In genomic region chr3:106547171-106547923, GRCm38 (mm10) we compare ENCODE assay signal across 8 mouse cellular contexts. TPM values are rescaled to one million over a fixed set of nuclear protein-coding genes. Genes with fewer than 3 reads are reported as not detected.
DNase-seq lines count a peak whose midpoint lies in the region; ATAC-seq and TF ChIP-seq lines count a peak whose summit lies in the region.

Gene Dram2, plus strand, starts transcription at chr3:106547798.
Gene Cept1, minus strand, starts transcription at chr3:106547802.

- no peaks in the 10 kb centered on the region for H3K27me3 ChIP-seq in embryonic facial prominence, embryonic 15.5 days
- H3K27me3 ChIP-seq in limb, embryonic 14.5 days (ENCODE audit: control insufficient read depth, insufficient read depth, low read length) = no peaks in the 10 kb centered on the region
- no peaks in the 10 kb centered on the region for H3K27me3 ChIP-seq in midbrain, postnatal 0 days (ENCODE audit: insufficient read depth, low read length)

- peak within 1 kb of the TSS; percentile 72 for H3K9ac ChIP-seq in embryonic facial prominence, embryonic 15.5 days
- H3K9ac ChIP-seq in limb, embryonic 14.5 days (ENCODE audit: low read depth, low read length, severe bottlenecking) = peak within 1 kb of the TSS; percentile 91
- peak within 1 kb of the TSS; percentile 89 for H3K9ac ChIP-seq in midbrain, postnatal 0 days (replicated peaks; ENCODE audit: low read length, poor library complexity, severe bottlenecking)

- H3K4me3 ChIP-seq in bone marrow, adult 2 months (replicated peaks; ENCODE audit: control insufficient read depth, low read depth, low read length) = peak within 1 kb of the TSS; percentile 84
- peak within 1 kb of the TSS; percentile 84 for H3K4me3 ChIP-seq in embryonic facial prominence, embryonic 15.5 days (replicated peaks)
- peak within 1 kb of the TSS; percentile 87 for H3K4me3 ChIP-seq in limb, embryonic 14.5 days (replicated peaks; ENCODE audit: low read length)
- H3K4me3 ChIP-seq in midbrain, postnatal 0 days (ENCODE audit: low read depth, low read length) = peak within 1 kb of the TSS; percentile 79

- H3K27ac ChIP-seq in bone marrow, adult 2 months (ENCODE audit: control insufficient read depth, insufficient read depth, low read depth, low read length, poor library complexity) = peak within 1 kb of the TSS; percentile 91
- peak within 1 kb of the TSS; percentile 99 for H3K27ac ChIP-seq in embryonic facial prominence, embryonic 15.5 days (replicated peaks)
- peak within 1 kb of the TSS; percentile 97 for H3K27ac ChIP-seq in limb, embryonic 14.5 days (replicated peaks; ENCODE audit: low read depth, low read length)
- H3K27ac ChIP-seq in midbrain, postnatal 0 days (ENCODE audit: low read depth, low read length) = peak within 1 kb of the TSS; percentile 95

- peak; percentile 45; the same call in 1 of the 2 replicates for TF ChIP-seq POLR2A in bone marrow, adult 2 months (IDR thresholded peaks at IDR 0.05; ENCODE audit: borderline replicate concordance, control insufficient read depth, low read depth, low read length)
- peak; percentile 86; the same call in 1 of the 2 replicates for TF ChIP-seq POLR2A in limb, embryonic 14.5 days (IDR thresholded peaks at IDR 0.05; ENCODE audit: borderline replicate concordance, extremely low read depth, insufficient read depth, insufficient read length)

- no peaks in the 10 kb centered on the region; the same call in 1 of the 2 replicates for H3K4me1 ChIP-seq in bone marrow, adult 2 months (ENCODE audit: control insufficient read depth, insufficient read depth, low read length)
- peaks cover 7% of the 10 kb centered on the region for H3K4me1 ChIP-seq in embryonic facial prominence, embryonic 15.5 days
- peaks cover 7% of the 10 kb centered on the region for H3K4me1 ChIP-seq in limb, embryonic 14.5 days (ENCODE audit: control insufficient read depth, insufficient read depth, low read length)
- H3K4me1 ChIP-seq in midbrain, postnatal 0 days (ENCODE audit: insufficient read depth, low read length) = peaks cover 6% of the 10 kb centered on the region; the same call in 1 of the 2 replicates

- H3K4me2 ChIP-seq in embryonic facial prominence, embryonic 15.5 days (replicated peaks) = peak within 1 kb of the TSS; percentile 52
- peak within 1 kb of the TSS; percentile 68 for H3K4me2 ChIP-seq in limb, embryonic 14.5 days (replicated peaks; ENCODE audit: low read depth, low read length, severe bottlenecking)
- peak within 1 kb of the TSS; percentile 68 for H3K4me2 ChIP-seq in midbrain, postnatal 0 days (ENCODE audit: low read depth, low read length, poor library complexity, severe bottlenecking)

- H3K36me3 ChIP-seq in embryonic facial prominence, embryonic 15.5 days = peaks cover 5% of the 10 kb centered on the region; the same call in 1 of the 2 replicates
- H3K36me3 ChIP-seq in limb, embryonic 14.5 days (ENCODE audit: control insufficient read depth, insufficient read depth, low read length) = peaks cover 4% of the 10 kb centered on the region; the same call in 1 of the 2 replicates
- H3K36me3 ChIP-seq in midbrain, postnatal 0 days (ENCODE audit: insufficient read depth, low read length) = 0 out of 2 replicates have a peak, but pooled peaks cover 3% of the 10 kb centered on the region

- DNase-seq in 416B (ENCODE audit: low read depth) = peak; percentile 98
- peak; percentile 94 for DNase-seq in heart, adult 8-10 months (ENCODE audit: low spot score)
- peak; percentile 97 for DNase-seq in kidney, adult 9 months
- DNase-seq in limb, embryonic 14.5 days (ENCODE audit: low spot score) = peak; percentile 98
- DNase-seq in midbrain, postnatal 0 days (ENCODE audit: low spot score) = peak; percentile 98
- DNase-seq in spleen, postnatal 14 days (ENCODE audit: low spot score in 2 of 2) = peak; percentile 76 to 87

- ATAC-seq in embryonic facial prominence, embryonic 15.5 days (ENCODE audit: insufficient number of reproducible peaks, low FRiP score, low TSS enrichment, low read depth) = peak; percentile 95
- peak; percentile 97 for ATAC-seq in limb, embryonic 14.5 days (ENCODE audit: low FRiP score, low read depth)
- ATAC-seq in midbrain, postnatal 0 days (ENCODE audit: low FRiP score) = peak; percentile 96

- WGBS in bone marrow, adult 2 months = under 1% methylated on average over 63 of the region's 63 CpGs
- under 1% methylated on average over 63 of the region's 63 CpGs for WGBS in embryonic facial prominence, embryonic 15.5 days
- under 1% methylated on average over 54 of the region's 63 CpGs for WGBS in limb, embryonic 14.5 days
- 0% methylated on average over 55 of the region's 63 CpGs for WGBS in midbrain, postnatal 0 days

- no peaks in the 10 kb centered on the region for H3K9me3 ChIP-seq in embryonic facial prominence, embryonic 15.5 days (replicated peaks)
- H3K9me3 ChIP-seq in limb, embryonic 14.5 days (ENCODE audit: control insufficient read depth, low read length) = no peaks in the 10 kb centered on the region
- H3K9me3 ChIP-seq in midbrain, postnatal 0 days (ENCODE audit: low read length) = no peaks in the 10 kb centered on the region

- TF ChIP-seq CTCF in bone marrow, adult 2 months (IDR thresholded peaks at IDR 0.05; ENCODE audit: control insufficient read depth, insufficient read depth, low read length) = no peak
- peak; percentile 32; the same call in 1 of the 2 replicates for TF ChIP-seq CTCF in midbrain, postnatal 0 days (IDR thresholded peaks at IDR 0.05)

RNA-seq across cellular contexts. Expression of gene Dram2, which starts in this region (rescaled TPM):
- 7.3 and 8.9 TPM in 2 replicates for polyA plus RNA-seq in bone marrow, adult 2 months (2011; ENCODE audit: insufficient read depth, insufficient read length, low replicate concordance, missing spikeins)
- polyA plus RNA-seq in embryonic facial prominence, embryonic 15.5 days (2015; fragmentation: Nextera tagmentation; extraction: Ambion mirVana) = 53.7 and 57.9 TPM in 2 replicates
- total RNA-seq in heart, adult 8-10 months (2022) = 100 to 1,000 TPM in 1 of 4 experiments, 10 to 100 TPM in 3; 84.7 to 105 (median 96.1) TPM
- 41.8 and 43.9 TPM in 2 replicates for polyA plus RNA-seq in limb, embryonic 14.5 days (2012; rRNA removed)
- polyA plus RNA-seq in limb, embryonic 14.5 days (2014; fragmentation: Nextera tagmentation; extraction: Ambion mirVana) = 51.7 and 57.0 TPM in 2 replicates
- total RNA-seq in midbrain, postnatal 0 days (2014; rRNA removed) = 37.2 and 64.8 TPM in 2 replicates
- polyA plus RNA-seq in midbrain, postnatal 0 days (2015; fragmentation: Nextera tagmentation; extraction: Ambion mirVana) = 64.6 and 67.3 TPM in 2 replicates

RNA-seq across cellular contexts. Expression of gene Cept1, which starts in this region (rescaled TPM):
- 10.4 and 33.2 TPM in 2 replicates for polyA plus RNA-seq in bone marrow, adult 2 months (2011; ENCODE audit: insufficient read depth, insufficient read length, low replicate concordance, missing spikeins)
- 63.2 and 64.4 TPM in 2 replicates for polyA plus RNA-seq in embryonic facial prominence, embryonic 15.5 days (2015; fragmentation: Nextera tagmentation; extraction: Ambion mirVana)
- total RNA-seq in heart, adult 8-10 months (2022) = 10 to 100 TPM; 15.9 to 23.5 (median 18.3) TPM
- 42.9 and 45.7 TPM in 2 replicates for polyA plus RNA-seq in limb, embryonic 14.5 days (2012; rRNA removed)
- polyA plus RNA-seq in limb, embryonic 14.5 days (2014; fragmentation: Nextera tagmentation; extraction: Ambion mirVana) = 66.0 and 68.5 TPM in 2 replicates
- total RNA-seq in midbrain, postnatal 0 days (2014; rRNA removed) = 49.4 and 57.5 TPM in 2 replicates
- polyA plus RNA-seq in midbrain, postnatal 0 days (2015; fragmentation: Nextera tagmentation; extraction: Ambion mirVana) = 36.6 and 43.0 TPM in 2 replicates

Comparison
In these comparisons a context has a peak if more than half of its experiments do, and no peak if none do; other contexts are left out.
1. Peak in every context shown above with its lines: DNase-seq, ATAC-seq, H3K4me3 ChIP-seq and H3K27ac ChIP-seq.